Mouse (Mus musculus): ENCODE measurements around the gene BC051019.

BC051019 gene

DNA sequence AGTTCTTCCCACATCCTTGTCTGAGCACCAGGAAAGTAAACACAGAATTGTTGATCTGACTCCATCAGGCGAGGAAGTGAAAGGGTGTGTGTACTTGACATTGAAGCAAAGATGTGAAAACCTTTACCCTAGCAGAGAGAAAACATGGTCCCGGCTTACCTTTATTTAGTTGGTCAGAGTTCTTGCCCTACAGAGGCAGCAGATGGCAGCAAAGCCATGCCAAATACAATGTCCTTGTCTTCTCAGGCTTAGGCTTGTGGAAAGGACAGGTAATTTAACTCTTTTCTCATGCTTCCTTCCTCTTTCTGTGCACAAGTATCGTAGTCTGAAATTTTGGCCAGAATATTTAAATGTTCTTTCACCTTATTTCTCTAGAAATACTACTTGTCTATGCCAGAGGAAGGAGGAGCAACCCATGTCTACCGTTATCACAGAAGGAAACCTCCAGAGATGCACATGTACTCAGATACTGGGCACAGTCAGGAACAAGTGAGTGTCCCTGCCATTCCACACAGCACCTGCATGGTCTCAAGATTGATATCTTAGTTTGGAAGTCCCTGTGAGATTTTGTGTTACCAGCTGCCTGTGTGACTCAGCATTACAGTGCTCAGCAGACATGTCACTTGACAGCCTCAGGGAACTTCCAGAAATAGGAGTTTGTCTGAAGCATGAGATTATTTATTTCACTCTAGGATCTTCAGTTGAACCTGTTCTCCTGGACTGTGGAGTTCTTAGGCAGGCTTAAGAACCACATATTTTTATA is 16.4 kb downstream of the BC051019 start:
- peak; percentile 66 to 69 for DNase-seq

DNA sequence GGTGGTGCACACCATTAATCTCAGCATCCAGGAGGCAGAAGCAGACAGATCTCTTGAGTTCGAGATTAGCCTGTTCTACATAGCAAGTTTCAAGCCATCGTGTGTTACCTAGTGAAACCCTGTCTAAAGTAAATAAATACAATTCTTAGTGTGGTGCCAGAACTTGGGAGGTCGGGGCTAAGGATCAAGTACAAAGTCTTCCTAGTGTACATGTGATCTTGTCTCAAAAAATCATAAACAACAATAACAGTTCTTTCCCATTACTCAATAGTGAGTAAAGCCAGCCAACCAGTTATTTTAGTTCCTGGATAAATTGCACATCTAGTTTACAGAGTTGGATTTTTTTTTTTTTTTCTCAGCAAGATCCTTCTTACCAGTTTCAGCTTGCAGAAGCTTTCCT is 19.2 kb downstream of the BC051019 start:
- DNase-seq, result no peak

GRCm38 (mm10) chr7:109704016-109704377 is 19.7 kb downstream of the BC051019 start:
- no peak for DNase-seq

DNA sequence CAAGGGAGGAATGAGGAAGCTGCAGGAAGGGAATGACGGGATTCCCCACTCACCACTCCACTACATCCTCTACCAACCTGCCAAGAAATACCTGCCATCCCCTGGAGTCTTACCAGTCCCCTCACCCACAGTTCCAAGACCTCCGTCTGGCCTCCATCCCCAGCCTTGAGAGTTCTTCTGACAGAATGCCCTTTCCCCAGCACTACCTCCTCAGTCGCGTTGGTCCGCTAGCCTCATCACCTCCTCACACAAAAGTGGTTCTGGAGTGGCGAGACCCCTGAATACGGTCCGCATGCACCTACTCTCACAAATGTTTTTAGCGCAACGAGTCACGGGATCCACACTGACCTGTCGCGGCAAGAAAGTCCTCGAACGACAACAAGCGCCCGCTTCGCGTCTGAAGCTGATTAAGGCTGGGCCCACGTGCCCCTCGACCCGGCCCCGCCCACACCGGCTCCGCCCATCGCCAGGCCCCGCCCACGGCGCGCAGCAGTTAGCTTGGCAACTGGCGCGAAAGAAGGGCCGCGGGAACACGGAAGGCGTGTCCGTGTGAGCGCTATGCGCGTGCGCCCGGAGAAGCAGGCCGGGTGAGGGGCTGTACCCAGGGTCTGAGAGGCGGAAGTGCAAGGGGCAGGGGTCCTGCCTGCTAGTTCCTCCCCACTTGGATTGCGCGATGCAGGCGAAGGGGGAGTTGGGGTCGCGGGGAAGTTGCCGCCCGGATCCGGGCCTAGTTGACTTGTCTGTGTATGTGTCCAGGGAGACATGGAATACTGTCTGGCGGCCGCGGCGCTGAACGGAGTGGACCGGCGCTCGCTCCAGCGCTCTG is 20.2 kb downstream of the BC051019 start, which contains the start of the genes St5 and Akip1:
St5 (minus strand) TSS at position 416 of the 826 bp plus-strand sequence.
Akip1 (plus strand) TSS at position 501 of the 826 bp plus-strand sequence.
- peak; percentile 97 for DNase-seq

- DNase-seq, result no peak
Observed at GRCm38 (mm10) chr7:109702721-109703120, 20.9 kb downstream of the BC051019 start.

GRCm38 (mm10) chr7:109700213-109700612 is 23.4 kb downstream of the BC051019 start:
- no peak for DNase-seq

GRCm38 (mm10) chr7:109695339-109695726 is 28.3 kb downstream of the BC051019 start:
- DNase-seq, result no peak

GRCm38 (mm10) chr7:109694576-109695338 is 28.9 kb downstream of the BC051019 start:
- DNase-seq, result no peak

- DNase-seq, result peak in 1 of 2 experiments; percentile 73
Observed at GRCm38 (mm10) chr7:109690961-109691360, 32.7 kb downstream of the BC051019 start.

- no peak for DNase-seq
Observed at GRCm38 (mm10) chr7:109690101-109690500, 33.5 kb downstream of the BC051019 start.

- DNase-seq, result no peak
Observed at GRCm38 (mm10) chr7:109686585-109687128, 37.0 kb downstream of the BC051019 start.

DNA sequence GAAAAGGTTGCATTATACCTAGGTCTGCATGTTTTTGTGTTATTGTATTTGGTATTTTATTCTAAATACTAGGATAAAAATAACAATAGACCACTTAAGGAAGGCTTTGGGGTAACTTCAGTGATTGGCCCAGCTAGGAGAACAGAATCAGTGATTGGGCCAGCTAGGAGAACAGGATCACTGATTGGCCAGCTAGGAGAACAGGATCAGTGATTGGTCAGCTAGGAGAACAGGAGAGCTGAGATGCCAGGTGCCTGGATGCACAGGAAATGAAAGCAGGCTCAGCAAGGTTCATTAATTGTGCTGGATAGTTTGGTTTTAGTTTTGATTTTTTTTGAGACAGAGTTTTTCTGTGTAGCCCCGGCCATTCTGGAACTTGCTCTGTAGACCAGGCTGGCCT is 42.8 kb downstream of the BC051019 start:
- no peak for DNase-seq

DNA sequence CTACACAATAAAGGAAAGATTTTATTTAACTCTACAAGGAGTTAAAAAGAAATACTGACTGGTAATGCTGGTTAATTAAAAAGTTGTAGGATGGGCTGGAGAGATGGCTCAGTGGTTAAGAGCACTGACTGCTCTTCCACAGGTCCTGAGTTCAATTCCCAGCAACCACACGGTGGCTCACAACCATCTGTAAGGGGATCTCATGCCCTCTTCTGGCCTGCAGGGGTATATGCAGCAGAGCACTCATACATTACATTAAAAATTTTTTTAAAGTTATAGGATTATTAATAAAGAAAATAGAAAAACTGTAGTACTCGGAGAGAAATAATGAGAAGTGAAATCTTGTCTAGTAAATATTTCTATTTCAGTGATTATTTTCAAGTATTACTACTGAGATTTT is 43.4 kb downstream of the BC051019 start:
- no peak for DNase-seq

DNA sequence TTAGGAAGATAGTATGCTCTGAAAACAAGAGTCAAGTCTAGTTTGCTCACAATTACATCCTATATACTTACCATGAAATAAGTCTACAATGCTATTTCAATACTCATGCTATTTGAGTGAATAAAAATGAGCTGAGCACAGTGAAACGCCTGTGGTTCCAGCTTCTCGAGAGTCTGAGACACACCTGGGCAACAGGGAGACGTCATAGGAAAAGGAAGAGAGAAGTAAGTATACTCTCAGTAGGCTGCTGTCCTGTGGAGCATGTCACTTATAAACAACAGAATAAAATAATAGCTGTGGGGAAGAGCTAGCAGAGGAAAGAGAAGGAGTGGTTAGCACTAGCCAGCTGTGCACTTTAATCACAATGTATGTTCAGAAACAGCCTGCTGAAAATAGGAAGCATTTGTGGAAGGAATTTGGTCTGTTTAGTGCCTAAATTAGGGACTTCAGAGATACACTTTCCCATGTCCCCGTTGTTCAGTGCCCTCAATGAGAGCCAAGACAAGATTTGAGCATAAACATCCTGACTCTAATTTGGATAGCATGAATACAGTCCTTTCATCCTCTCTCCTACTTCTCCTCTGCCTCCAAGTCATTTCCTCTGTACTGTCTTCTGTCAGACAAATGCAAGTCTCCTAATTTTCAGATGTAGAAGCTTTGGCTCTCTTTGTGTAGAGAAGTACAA is 48.6 kb downstream of the BC051019 start:
- no peak for DNase-seq

DNA sequence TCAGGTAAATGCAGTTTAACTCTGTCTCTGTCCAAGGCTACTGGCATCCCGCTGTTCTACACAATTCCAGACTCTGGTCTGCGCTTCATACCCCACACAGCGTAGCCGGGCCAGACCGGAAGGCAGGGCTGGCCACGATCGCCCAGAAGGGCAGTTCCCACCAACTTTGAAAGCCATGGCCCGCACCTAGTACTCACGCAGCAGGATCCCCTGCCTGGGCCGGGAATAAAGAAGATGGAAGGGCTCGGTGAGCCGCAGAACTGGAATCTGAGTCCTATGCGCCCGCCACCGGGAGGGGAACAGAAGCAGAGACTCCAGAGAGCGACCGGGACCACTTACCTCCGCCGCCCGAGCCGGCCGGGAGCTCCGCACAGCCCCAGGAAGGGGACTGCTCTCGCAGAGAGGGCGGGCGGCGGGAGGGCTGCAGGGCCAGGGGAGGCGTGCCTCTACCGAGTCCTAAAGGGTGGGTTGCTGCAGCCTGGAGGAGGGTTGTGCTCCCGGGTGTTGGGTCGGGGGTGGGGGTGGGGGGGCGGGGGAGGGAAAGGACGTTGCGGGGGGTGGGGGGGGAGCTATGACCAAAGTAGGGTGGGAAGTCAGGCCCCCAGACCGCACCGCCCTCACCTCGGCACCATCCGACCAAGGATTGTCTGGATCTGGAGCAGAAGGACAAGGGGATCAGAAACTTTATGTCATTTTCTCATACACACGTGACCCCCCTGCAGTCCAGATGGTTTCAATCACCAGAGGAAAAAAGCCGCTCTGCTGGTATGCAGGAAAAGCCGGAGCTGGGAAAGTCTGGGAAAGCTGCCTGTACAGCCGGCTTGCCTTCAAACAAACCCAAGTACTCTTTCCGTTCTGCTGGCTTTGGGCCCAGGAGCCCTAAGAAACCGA is 51.8 kb downstream of the BC051019 start:
- peak; percentile 83 to 87 for DNase-seq

DNA sequence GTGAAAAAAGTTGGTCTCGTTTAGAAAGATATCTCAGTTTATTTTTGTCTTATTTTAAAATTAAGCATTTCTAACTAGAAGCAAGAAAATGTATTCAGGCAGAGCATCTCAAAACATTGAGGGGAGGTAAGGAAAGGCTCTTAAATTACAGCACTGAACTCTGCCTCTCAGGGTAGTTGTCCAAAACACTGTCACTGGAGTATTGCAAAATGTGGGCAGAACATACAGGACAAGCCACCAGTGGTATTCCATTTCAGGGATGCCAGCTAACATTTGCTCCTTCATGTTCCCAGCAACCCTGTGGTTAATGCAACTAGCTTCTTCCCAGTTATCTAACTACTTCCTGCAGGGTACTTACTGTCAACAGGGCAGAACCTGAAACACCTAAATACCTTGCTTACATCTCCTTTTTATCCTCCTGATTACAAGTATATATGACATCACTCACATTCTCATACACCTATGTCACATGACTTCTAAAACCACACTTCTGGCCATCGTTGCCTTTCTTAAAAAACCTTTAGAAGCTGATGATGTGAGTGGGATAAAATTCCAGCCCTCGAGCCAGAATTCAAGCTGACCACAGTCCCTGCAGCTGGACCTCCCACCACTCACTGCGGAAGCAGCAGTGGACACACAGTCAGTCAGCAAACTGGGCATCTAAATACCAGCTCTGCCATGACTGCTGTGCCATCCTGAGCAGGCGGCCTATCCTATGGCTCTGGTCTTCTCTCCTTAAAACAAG is 54.1 kb downstream of the BC051019 start:
- DNase-seq, result no peak

GRCm38 (mm10) chr7:109666664-109667063 is 57.0 kb downstream of the BC051019 start:
- DNase-seq, result no peak

GRCm38 (mm10) chr7:109662626-109663025 is 61.0 kb downstream of the BC051019 start:
- DNase-seq, result no peak

Measured in kidney, postnatal 25 days (tissue).